Mouse (Mus musculus) frontal cortex, postnatal 25 days (tissue): Measurements from ENCODE around the gene Hectd4.
"Not testable (repeated sequence)": the region's sequence is repeated elsewhere in the genome, so short reads cannot be mapped to it uniquely, and the experiment has no call there.

ENCODE experiments used
- DNase-seq, 2 experiments: peaks; one replicate each; pipeline ENCODE4 v3.0.0; 2022; ENCODE audit warnings: low spot score in 2 of 2

Hectd4 gene

GRCm38 (mm10) chr5:121219980-121220731, at the start of gene Hectd4:
Gene Hectd4, plus strand, starts transcription at chr5:121220219.
- peak; percentile 92 to 93 for DNase-seq

- no peak for DNase-seq
Measured at GRCm38 (mm10) chr5:121172835-121173234, 47.2 kb upstream of the Hectd4 start.

- DNase-seq, result no peak
Measured at GRCm38 (mm10) chr5:121179077-121179857, 40.8 kb upstream of the Hectd4 start.

GRCm38 (mm10) chr5:121183269-121183668, 36.8 kb upstream of the Hectd4 start:
- no peak for DNase-seq

GRCm38 (mm10) chr5:121184375-121184774, 35.6 kb upstream of the Hectd4 start:
- DNase-seq, result no peak

- DNase-seq, result no peak
Measured at GRCm38 (mm10) chr5:121184945-121185551, 35.0 kb upstream of the Hectd4 start.

- DNase-seq, result no peak
Measured at GRCm38 (mm10) chr5:121187580-121188001, 32.4 kb upstream of the Hectd4 start.

- DNase-seq, result no peak
Measured at GRCm38 (mm10) chr5:121188265-121188664, 31.8 kb upstream of the Hectd4 start.

GRCm38 (mm10) chr5:121189182-121189581, 30.8 kb upstream of the Hectd4 start:
- DNase-seq, result no peak

- DNase-seq, result no peak
Measured at GRCm38 (mm10) chr5:121190210-121190835, 29.7 kb upstream of the Hectd4 start.

- DNase-seq, result peak; percentile 54 to 69
Measured at GRCm38 (mm10) chr5:121190836-121191583, 29.0 kb upstream of the Hectd4 start, which contains the start of gene Ptpn11. Gene Ptpn11, minus strand, starts transcription at chr5:121191397.

- no peak for DNase-seq
Measured at GRCm38 (mm10) chr5:121191584-121191906, 28.5 kb upstream of the Hectd4 start.

GRCm38 (mm10) chr5:121194173-121194572, 25.8 kb upstream of the Hectd4 start:
- no peak for DNase-seq

GRCm38 (mm10) chr5:121196764-121197163, 23.3 kb upstream of the Hectd4 start:
- DNase-seq, result no peak

- DNase-seq, result no peak
Measured at GRCm38 (mm10) chr5:121197337-121197736, 22.7 kb upstream of the Hectd4 start.

- DNase-seq, result no peak
Measured at GRCm38 (mm10) chr5:121198376-121198775, 21.6 kb upstream of the Hectd4 start.

GRCm38 (mm10) chr5:121201739-121202138, 18.3 kb upstream of the Hectd4 start:
- DNase-seq, result no peak

GRCm38 (mm10) chr5:121202467-121202866, 17.6 kb upstream of the Hectd4 start:
- DNase-seq, result no peak

- peak; percentile 53 to 69 for DNase-seq
Measured at GRCm38 (mm10) chr5:121204132-121205089, 15.6 kb upstream of the Hectd4 start, which contains the start of gene Rpl6. Gene Rpl6, plus strand, starts transcription at chr5:121204481.

GRCm38 (mm10) chr5:121205537-121206130, 14.4 kb upstream of the Hectd4 start:
- not testable (repeated sequence) for DNase-seq
